Mouse (Mus musculus): ENCODE measurements around the gene Copz1. TPM values are rescaled to one million over a fixed set of nuclear protein-coding genes. Genes with fewer than 3 reads are reported as not detected.

Gene Copz1
- polyA plus RNA-seq, 1 experiment from 2014 or later: 194 TPM

DNA sequence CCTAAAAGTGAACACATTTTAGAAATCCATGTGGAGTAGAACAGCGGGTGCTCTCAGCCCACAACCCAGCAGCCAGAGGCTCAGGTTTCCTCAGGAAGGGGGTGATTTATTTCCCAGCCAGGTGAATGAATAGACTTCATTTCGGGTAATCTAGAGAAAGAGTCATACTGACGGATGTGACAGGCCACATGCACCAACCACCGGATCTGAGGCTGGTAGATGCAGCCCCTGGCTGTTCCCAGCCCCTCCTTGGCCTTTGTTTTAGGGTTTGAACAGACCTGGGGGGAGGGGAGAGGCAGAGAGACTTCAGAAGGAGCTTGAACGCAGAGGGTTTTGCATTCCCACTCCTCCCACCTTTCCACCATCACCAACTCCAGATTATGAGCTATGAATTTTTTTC, 23.3 kb downstream of the Copz1 start:
- Histone ChIP-seq H3K36me3 (ENCODE audit: control insufficient read depth, insufficient read depth) (peaks cover 57% of the 10 kb centered on the region), H3K4me2 (ENCODE audit: low read depth, low read length) (no peak overlapping the region), H3K4me3 (ENCODE audit: low read depth, low read length) (no peak overlapping the region), H3K27me3 (ENCODE audit: control insufficient read depth, insufficient read depth, low read depth, low read length) (no peaks in the 10 kb centered on the region), H3K4me1 (ENCODE audit: control insufficient read depth, low read depth, low read length) (peaks cover 2% of the 10 kb centered on the region; the same call in 1 of the 2 replicates), H3K9ac (ENCODE audit: low read depth, low read length) (no peak overlapping the region), H3K27ac (ENCODE audit: low read length) (no peak overlapping the region), H3K9me3 (replicated peaks; ENCODE audit: control insufficient read depth, low read length) (no peaks in the 10 kb centered on the region)
- no peak for ATAC-seq (ENCODE audit: low read depth)
- WGBS (ENCODE audit: insufficient replicate concordance): 39% methylated on average over 5 of the region's 5 CpGs

- 82% methylated on average over 6 of the region's 6 CpGs for WGBS (ENCODE audit: insufficient replicate concordance)
- H3K27me3 ChIP-seq (ENCODE audit: control insufficient read depth, insufficient read depth, low read depth, low read length): no peaks in the 10 kb centered on the region
- no peak overlapping the region for H3K4me2 ChIP-seq (ENCODE audit: low read depth, low read length)
- no peak overlapping the region for H3K4me3 ChIP-seq (ENCODE audit: low read depth, low read length)
- peaks cover 2% of the 10 kb centered on the region; the same call in 1 of the 2 replicates for H3K4me1 ChIP-seq (ENCODE audit: control insufficient read depth, low read depth, low read length)
- H3K36me3 ChIP-seq (ENCODE audit: control insufficient read depth, insufficient read depth): peaks cover 42% of the 10 kb centered on the region
- no peak overlapping the region for H3K9ac ChIP-seq (ENCODE audit: low read depth, low read length)
- ATAC-seq (ENCODE audit: low read depth): no peak
- no peak overlapping the region for H3K27ac ChIP-seq (ENCODE audit: low read length)
- H3K9me3 ChIP-seq (replicated peaks; ENCODE audit: control insufficient read depth, low read length): no peaks in the 10 kb centered on the region
These were observed 24.8 kb downstream of the Copz1 start for GRCm38 (mm10) chr15:103297313-103297712.

- 76% methylated on average over 3 of the region's 3 CpGs for WGBS (ENCODE audit: insufficient replicate concordance)
- Histone ChIP-seq H3K9me3 (replicated peaks; ENCODE audit: control insufficient read depth, low read length) (no peaks in the 10 kb centered on the region), H3K27me3 (ENCODE audit: control insufficient read depth, insufficient read depth, low read depth, low read length) (no peaks in the 10 kb centered on the region; the same call in 1 of the 2 replicates), H3K4me3 (ENCODE audit: low read depth, low read length) (no peak overlapping the region), H3K4me2 (ENCODE audit: low read depth, low read length) (no peak overlapping the region), H3K4me1 (ENCODE audit: control insufficient read depth, low read depth, low read length) (peaks cover 2% of the 10 kb centered on the region; the same call in 1 of the 2 replicates), H3K9ac (ENCODE audit: low read depth, low read length) (no peak overlapping the region), H3K36me3 (ENCODE audit: control insufficient read depth, insufficient read depth) (peaks cover 35% of the 10 kb centered on the region), H3K27ac (ENCODE audit: low read length) (no peak overlapping the region)
- ATAC-seq (ENCODE audit: low read depth): no peak
These were observed 25.5 kb downstream of the Copz1 start for GRCm38 (mm10) chr15:103298026-103298425.

DNA sequence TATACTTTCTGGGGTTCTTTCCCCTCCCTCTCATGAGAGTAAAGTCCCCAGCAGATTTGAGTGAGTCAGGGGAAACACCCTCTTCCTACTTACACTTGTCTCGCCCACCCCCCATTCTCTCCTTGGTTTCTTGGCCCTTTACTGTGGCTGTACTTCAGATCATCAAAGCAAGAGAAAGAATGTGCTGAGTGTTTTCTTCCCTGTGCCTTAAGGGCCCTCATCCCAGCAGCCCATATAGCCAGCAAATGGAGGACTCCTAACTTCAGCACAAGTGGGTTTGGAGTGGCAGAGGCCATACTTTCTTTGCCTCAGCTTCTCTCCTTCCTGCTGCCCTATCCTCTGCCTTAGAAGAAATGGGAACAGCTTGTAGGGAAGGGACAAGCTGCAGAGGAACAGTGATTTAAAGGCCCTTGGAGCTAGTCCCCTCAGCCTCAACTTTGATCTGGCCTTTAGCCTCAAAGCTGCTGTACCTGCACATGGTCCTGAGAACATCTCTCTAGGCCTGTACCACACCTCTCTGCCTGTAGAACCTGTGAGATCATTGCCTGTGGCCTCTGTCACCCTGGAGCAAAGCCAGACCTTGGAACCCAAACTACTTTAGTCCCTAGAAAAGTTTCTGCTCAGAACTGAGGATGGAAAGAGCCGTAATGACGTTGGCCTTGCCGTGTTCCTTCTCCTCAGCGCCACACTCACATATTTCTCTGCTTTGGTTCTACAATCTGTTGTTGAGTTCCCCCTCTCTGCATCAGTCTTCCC, 26.5 kb downstream of the Copz1 start:
- H3K27me3 ChIP-seq (ENCODE audit: control insufficient read depth, insufficient read depth, low read depth, low read length): peaks cover 7% of the 10 kb centered on the region
- 85% methylated on average over 5 of the region's 5 CpGs for WGBS (ENCODE audit: insufficient replicate concordance)
- H3K9ac ChIP-seq (ENCODE audit: low read depth, low read length): no peak overlapping the region
- H3K4me3 ChIP-seq (ENCODE audit: low read depth, low read length): no peak overlapping the region
- no peak overlapping the region for H3K27ac ChIP-seq (ENCODE audit: low read length)
- no peaks in the 10 kb centered on the region for H3K9me3 ChIP-seq (replicated peaks; ENCODE audit: control insufficient read depth, low read length)
- H3K4me2 ChIP-seq (ENCODE audit: low read depth, low read length): no peak overlapping the region
- H3K4me1 ChIP-seq (ENCODE audit: control insufficient read depth, low read depth, low read length): peaks cover 3% of the 10 kb centered on the region; the same call in 1 of the 2 replicates
- ATAC-seq (ENCODE audit: low read depth): 0 out of 2 replicates have a peak, but pooled peaks have one; percentile 39
- peaks cover 27% of the 10 kb centered on the region for H3K36me3 ChIP-seq (ENCODE audit: control insufficient read depth, insufficient read depth)

DNA sequence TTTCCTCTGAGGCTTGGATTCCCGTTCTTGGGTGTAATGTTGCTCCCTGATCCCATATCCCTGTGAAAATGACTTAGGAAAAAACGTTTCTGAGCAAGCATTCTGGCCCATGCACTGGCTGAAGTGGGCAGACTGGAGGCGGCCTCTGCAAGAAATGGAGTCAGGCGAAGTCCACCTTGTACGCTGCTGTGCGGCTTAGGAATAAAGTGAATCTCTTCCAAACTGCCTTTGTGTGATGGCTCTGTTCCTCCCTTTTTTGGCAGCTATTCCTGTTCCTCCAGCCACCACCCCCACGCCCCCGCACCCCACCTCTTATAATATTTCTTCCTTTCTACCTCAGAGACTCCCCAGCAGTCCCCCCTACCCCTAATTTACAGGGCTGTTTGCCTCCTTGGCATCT, 27.1 kb downstream of the Copz1 start:
- Histone ChIP-seq H3K9ac (ENCODE audit: low read depth, low read length) (no peak overlapping the region), H3K36me3 (ENCODE audit: control insufficient read depth, insufficient read depth) (peaks cover 27% of the 10 kb centered on the region), H3K27ac (ENCODE audit: low read length) (no peak overlapping the region), H3K4me2 (ENCODE audit: low read depth, low read length) (no peak overlapping the region), H3K4me1 (ENCODE audit: control insufficient read depth, low read depth, low read length) (peaks cover 9% of the 10 kb centered on the region), H3K27me3 (ENCODE audit: control insufficient read depth, insufficient read depth, low read depth, low read length) (peaks cover 13% of the 10 kb centered on the region), H3K4me3 (ENCODE audit: low read depth, low read length) (no peak overlapping the region), H3K9me3 (replicated peaks; ENCODE audit: control insufficient read depth, low read length) (no peaks in the 10 kb centered on the region)
- ATAC-seq (ENCODE audit: low read depth): no peak
- WGBS (ENCODE audit: insufficient replicate concordance): 71% methylated on average over 8 of the region's 8 CpGs

GRCm38 (mm10) chr15:103300067-103300471, 27.6 kb downstream of the Copz1 start:
- Histone ChIP-seq H3K27me3 (ENCODE audit: control insufficient read depth, insufficient read depth, low read depth, low read length) (peaks cover 18% of the 10 kb centered on the region), H3K9me3 (replicated peaks; ENCODE audit: control insufficient read depth, low read length) (no peaks in the 10 kb centered on the region), H3K9ac (ENCODE audit: low read depth, low read length) (no peak overlapping the region), H3K36me3 (ENCODE audit: control insufficient read depth, insufficient read depth) (peaks cover 27% of the 10 kb centered on the region), H3K27ac (ENCODE audit: low read length) (no peak overlapping the region), H3K4me3 (ENCODE audit: low read depth, low read length) (no peak overlapping the region), H3K4me2 (ENCODE audit: low read depth, low read length) (no peak overlapping the region), H3K4me1 (ENCODE audit: control insufficient read depth, low read depth, low read length) (peaks cover 13% of the 10 kb centered on the region)
- no peak for ATAC-seq (ENCODE audit: low read depth)
- WGBS (ENCODE audit: insufficient replicate concordance): 66% methylated on average over 18 of the region's 18 CpGs

- peaks cover 17% of the 10 kb centered on the region for H3K4me1 ChIP-seq (ENCODE audit: control insufficient read depth, low read depth, low read length)
- WGBS (ENCODE audit: insufficient replicate concordance): 49% methylated on average over 2 of the region's 2 CpGs
These were observed 28.0 kb downstream of the Copz1 start for GRCm38 (mm10) chr15:103300560-103300959.

GRCm38 (mm10) chr15:103301046-103301445, 28.5 kb downstream of the Copz1 start:
- H3K27ac ChIP-seq (ENCODE audit: low read length): no peak overlapping the region

More at GRCm38 (mm10) chr15:103300560-103300959, 28.0 kb downstream of the Copz1 start:
- Histone ChIP-seq H3K27me3 (ENCODE audit: control insufficient read depth, insufficient read depth, low read depth, low read length) (peaks cover 23% of the 10 kb centered on the region), H3K9me3 (replicated peaks; ENCODE audit: control insufficient read depth, low read length) (no peaks in the 10 kb centered on the region), H3K27ac (ENCODE audit: low read length) (no peak overlapping the region), H3K4me3 (ENCODE audit: low read depth, low read length) (no peak overlapping the region), H3K4me2 (ENCODE audit: low read depth, low read length) (no peak overlapping the region), H3K36me3 (ENCODE audit: control insufficient read depth, insufficient read depth) (peaks cover 24% of the 10 kb centered on the region), H3K9ac (ENCODE audit: low read depth, low read length) (no peak overlapping the region)
- no peak for ATAC-seq (ENCODE audit: low read depth)

GRCm38 (mm10) chr15:103301547-103302340, 29.2 kb downstream of the Copz1 start:
- H3K9me3 ChIP-seq (replicated peaks; ENCODE audit: control insufficient read depth, low read length): no peaks in the 10 kb centered on the region
- WGBS (ENCODE audit: insufficient replicate concordance): 36% methylated on average over 5 of the region's 5 CpGs
- no peak overlapping the region for H3K27ac ChIP-seq (ENCODE audit: low read length)
- peaks cover 29% of the 10 kb centered on the region for H3K27me3 ChIP-seq (ENCODE audit: control insufficient read depth, insufficient read depth, low read depth, low read length)
- no peak for ATAC-seq (ENCODE audit: low read depth)
- no peak overlapping the region for H3K4me3 ChIP-seq (ENCODE audit: low read depth, low read length)
- H3K4me2 ChIP-seq (ENCODE audit: low read depth, low read length): no peak overlapping the region
- peaks cover 16% of the 10 kb centered on the region for H3K36me3 ChIP-seq (ENCODE audit: control insufficient read depth, insufficient read depth)
- peaks cover 22% of the 10 kb centered on the region for H3K4me1 ChIP-seq (ENCODE audit: control insufficient read depth, low read depth, low read length)
- no peak overlapping the region for H3K9ac ChIP-seq (ENCODE audit: low read depth, low read length)

More at GRCm38 (mm10) chr15:103301046-103301445, 28.5 kb downstream of the Copz1 start:
- no peaks in the 10 kb centered on the region for H3K9me3 ChIP-seq (replicated peaks; ENCODE audit: control insufficient read depth, low read length)
- no peak overlapping the region for H3K4me2 ChIP-seq (ENCODE audit: low read depth, low read length)
- H3K9ac ChIP-seq (ENCODE audit: low read depth, low read length): no peak overlapping the region
- H3K27me3 ChIP-seq (ENCODE audit: control insufficient read depth, insufficient read depth, low read depth, low read length): peaks cover 26% of the 10 kb centered on the region
- peaks cover 20% of the 10 kb centered on the region for H3K4me1 ChIP-seq (ENCODE audit: control insufficient read depth, low read depth, low read length)
- peaks cover 21% of the 10 kb centered on the region for H3K36me3 ChIP-seq (ENCODE audit: control insufficient read depth, insufficient read depth)
- no peak overlapping the region for H3K4me3 ChIP-seq (ENCODE audit: low read depth, low read length)
- ATAC-seq (ENCODE audit: low read depth): no peak
- 51% methylated on average over 2 of the region's 2 CpGs for WGBS (ENCODE audit: insufficient replicate concordance)

Data from liver, embryonic 16.5 days (tissue).